Mouse (Mus musculus): ENCODE measurements at regions not wholly inside any gene's neighbourhood (a gene's known extent, or its start where the extent isn't known, plus 50 kb on each side); places are given as distances from the start of the nearest gene placed in this dataset.

GRCm38 (mm10) chr6:143287322-143287721, 120.3 kb downstream of the Etnk1 start:
- no peak for DNase-seq (ENCODE audit: low spot score in 2 of 2)

- no peak for DNase-seq (ENCODE audit: low spot score in 2 of 2)
Observed at GRCm38 (mm10) chr6:143288491-143289130, 121.6 kb downstream of the Etnk1 start.

DNA sequence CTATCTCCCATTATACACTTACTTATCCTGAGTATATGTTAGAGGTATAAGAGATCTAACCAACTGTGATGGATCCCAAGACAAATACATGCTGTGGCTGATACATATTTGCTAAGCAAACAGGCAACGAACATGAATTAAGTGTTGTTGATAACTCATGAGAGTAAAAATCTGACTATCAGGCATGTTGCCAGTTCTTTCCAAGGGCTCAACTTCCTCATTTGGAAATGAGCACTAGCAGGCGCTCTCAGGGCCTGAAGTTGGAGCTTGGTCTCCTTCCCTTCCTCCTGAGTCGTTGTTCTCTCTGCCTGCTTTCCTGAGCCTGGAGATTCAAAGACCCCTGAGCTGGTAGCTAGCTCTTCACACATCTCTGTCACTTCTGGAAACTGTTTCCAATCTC, 126.6 kb downstream of the Etnk1 start:
- DNase-seq (ENCODE audit: low spot score in 2 of 2) = no peak

DNA sequence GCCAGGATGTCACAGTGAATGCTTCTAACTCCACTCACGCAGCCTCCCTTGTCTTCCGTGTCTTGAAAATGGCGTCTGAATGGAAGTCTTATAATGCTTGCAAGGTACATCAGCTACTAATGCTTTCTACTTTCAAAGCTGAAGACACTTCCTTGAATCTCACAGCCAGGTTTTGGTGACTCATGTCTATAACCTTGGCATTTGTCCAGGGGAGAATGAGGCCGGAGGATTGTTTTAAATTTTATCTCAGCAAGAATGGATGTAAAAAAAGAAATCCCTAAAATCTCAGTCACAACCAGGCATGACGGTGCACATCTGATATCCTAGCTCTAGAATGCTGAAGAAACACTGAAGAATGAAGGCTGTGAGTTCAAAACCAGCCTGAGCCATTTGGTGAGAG, 131.4 kb downstream of the Etnk1 start:
- DNase-seq (ENCODE audit: low spot score in 2 of 2) = no peak

DNA sequence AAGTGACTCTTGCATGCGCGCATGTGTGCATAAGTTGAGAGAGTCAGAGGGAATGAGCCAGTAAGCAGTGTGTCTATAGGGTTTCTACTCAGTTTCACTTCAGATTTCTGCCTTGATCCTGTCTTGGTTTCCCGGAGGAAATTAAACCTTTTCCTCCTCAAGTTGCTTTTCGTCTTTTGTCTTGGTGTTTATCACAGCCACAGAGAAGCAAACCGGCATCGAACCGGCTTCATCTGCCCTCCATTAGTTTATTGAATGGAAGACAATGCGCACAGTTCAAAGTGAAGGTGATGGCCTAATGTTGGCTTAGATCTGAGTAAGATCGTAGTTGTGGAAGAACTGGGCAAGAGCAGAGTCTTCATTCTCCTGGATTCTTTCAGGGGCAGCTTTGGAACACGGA, 134.4 kb downstream of the Etnk1 start:
- DNase-seq (ENCODE audit: low spot score in 2 of 2) = no peak

DNA sequence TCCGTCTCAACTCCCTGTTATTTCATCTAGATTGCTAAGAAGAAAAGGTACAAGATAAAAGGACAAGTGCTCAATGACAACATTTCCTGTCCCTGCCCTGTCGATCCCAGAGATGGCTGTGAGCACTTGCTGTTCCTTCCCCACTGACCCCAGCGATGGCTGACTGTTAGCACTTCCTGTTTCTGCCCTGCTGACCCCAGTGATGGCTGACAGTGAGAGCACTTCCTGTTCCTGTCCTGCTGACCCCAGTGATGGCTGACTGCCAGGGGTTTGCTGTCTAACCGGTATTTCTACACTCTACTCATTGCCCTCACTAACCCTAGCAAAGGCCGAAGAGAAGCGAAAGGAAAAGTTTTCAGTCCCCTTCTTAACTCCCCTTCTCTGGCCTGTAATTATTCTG, 140.3 kb downstream of the Etnk1 start:
- no peak for DNase-seq (ENCODE audit: low spot score in 2 of 2)

GRCm38 (mm10) chr6:143315859-143316258, 148.8 kb downstream of the Etnk1 start:
- no peak for DNase-seq (ENCODE audit: low spot score in 2 of 2)

DNA sequence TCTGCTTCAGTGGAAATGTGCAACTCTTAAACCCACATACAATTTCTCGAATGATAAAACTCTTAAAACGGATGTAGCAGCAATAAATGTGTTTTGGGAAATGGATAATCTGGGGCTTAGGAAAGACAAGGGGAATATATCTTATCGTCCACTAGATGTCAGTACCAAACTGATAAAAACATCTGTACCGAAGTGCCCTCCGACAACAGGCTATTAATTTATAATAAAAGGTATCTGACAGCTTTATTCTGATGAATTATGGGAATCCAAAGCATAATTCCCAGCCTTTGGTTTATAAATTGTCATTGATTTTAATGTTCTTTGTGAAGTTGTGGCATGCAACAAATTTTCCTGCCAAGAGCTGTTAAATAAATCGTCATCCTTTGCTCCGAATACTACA, 153.4 kb downstream of the Etnk1 start:
- DNase-seq (ENCODE audit: low spot score in 2 of 2) = no peak

GRCm38 (mm10) chr6:143324636-143325035, 157.6 kb downstream of the Etnk1 start:
- DNase-seq (ENCODE audit: low spot score in 2 of 2) = no peak

DNA sequence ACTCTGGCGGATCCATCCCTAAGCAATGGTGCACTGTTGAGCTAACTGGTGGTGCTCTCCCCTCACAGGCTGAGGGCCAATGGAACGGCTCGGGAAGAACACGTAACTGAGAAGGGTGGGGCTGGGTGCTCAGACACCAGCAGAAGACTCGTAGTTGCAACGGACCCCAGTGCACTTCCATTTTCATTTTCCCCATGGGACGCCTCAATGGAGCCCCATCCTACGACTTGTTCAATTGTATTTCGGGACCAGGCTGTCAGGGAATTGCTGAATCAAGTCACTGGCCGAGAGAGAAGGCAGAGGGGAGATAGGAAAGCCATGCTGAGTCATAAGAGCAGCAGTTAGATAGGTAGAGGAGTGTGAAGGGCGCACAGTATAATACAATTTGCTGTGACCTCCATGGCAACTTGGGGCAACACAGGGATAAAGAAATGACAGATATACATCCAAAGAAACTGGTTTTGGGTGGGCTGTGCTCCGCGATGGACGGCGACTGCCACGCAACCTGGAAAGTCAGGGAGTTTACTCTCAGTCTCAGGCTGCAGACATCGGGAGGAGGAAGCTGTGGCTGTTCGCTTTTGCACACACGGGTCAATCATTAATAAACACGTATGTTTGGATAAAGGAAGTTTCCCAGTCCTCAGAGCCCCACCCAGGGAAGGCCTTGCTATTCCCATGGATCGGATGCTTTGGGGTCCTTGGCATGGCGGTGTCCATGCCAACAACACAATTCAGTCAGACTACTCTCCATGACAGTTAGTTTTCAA, 160.1 kb downstream of the Etnk1 start:
- DNase-seq (ENCODE audit: low spot score in 2 of 2) = peak; percentile 25 to 42

GRCm38 (mm10) chr6:143327788-143328187, 160.8 kb downstream of the Etnk1 start:
- DNase-seq (ENCODE audit: low spot score in 2 of 2) = no peak

- DNase-seq (ENCODE audit: low spot score in 2 of 2) = no peak
Observed at GRCm38 (mm10) chr6:143328202-143328601, 161.2 kb downstream of the Etnk1 start.

GRCm38 (mm10) chr6:143329096-143329495, 162.1 kb downstream of the Etnk1 start:
- DNase-seq (ENCODE audit: low spot score in 2 of 2) = no peak

DNA sequence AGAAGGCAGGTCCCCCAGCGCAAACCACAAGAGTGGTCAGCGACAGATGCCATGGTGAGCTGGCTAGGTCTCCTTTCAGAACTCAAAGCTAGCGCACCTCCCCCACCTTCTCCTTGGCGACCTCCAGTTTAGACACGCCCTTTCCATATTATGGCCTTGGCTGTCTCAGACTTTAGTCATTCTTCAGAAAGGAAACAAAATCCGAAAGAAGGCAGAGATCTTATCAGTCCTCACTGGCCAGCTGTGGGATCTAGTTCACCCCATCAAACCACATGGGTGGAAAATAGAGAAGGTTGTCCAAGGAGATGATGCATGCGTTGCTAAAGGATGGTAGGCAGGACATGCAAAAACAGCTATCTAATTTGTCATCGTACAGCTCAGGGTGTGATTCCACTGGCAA, 166.5 kb downstream of the Etnk1 start:
- no peak for DNase-seq (ENCODE audit: low spot score in 2 of 2)

DNA sequence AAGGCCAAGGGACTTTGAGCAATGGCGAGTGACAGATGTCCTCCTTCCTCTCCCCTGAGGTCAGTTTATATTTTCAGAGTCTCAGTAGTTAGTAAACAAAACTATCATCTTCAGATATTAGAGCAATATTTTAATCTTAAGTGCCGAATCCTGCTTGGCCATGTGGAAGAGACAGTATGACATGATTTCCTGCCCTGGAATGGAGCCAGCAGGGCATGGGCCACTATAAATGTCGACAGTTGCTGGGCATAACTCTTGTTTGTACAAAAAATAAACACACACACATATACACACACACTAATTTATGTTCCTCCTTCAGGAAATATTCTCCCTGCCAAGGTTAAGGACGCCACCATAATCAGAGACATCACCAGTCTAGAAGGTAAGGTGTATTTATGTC, 169.6 kb downstream of the Etnk1 start:
- DNase-seq (ENCODE audit: low spot score in 2 of 2) = no peak

DNA sequence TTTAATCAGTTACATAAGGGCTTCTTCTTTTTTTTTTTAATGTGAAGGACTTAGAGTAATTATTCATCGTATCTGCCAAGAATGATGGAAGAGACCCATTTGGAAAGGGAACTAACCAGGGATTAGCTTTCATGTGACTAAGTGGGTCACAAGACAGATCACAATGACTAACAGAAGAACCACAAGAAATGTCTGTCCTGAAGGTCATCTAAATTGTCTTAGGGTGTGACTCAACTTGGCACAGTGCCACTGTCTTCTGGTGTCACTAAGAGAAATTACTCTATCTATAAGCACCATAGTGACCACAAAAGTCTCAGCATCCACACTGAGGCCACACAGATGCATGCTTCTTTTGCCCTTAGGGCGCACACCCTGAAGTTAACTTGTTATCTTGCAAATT, 182.0 kb downstream of the Etnk1 start:
- DNase-seq (ENCODE audit: low spot score in 2 of 2) = no peak

- DNase-seq (ENCODE audit: low spot score in 2 of 2) = no peak
Observed at GRCm38 (mm10) chr6:143359320-143360032, 192.5 kb downstream of the Etnk1 start.

- DNase-seq (ENCODE audit: low spot score in 2 of 2) = no peak
Observed at GRCm38 (mm10) chr6:143361149-143361725, 194.2 kb downstream of the Etnk1 start.

DNA sequence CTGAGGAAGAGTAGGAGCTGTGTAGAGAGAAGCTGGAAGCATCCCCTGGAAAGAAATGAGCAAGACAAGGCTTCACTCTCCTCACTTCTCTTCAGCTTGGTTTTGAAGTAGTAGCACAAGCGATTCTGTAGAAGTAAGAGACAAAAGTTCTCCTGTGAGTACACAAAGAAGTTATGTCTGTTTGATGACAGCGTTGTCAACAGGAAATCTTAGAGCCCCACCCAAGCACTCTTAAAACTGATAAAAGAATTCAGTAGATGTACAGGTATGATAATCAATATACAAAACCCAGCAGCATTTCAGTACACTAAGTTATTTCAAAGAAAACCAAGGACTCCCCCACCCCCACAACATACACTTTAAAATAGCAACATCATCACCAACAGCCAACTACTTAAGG, 194.9 kb downstream of the Etnk1 start:
- DNase-seq (ENCODE audit: low spot score in 2 of 2) = no peak

DNA sequence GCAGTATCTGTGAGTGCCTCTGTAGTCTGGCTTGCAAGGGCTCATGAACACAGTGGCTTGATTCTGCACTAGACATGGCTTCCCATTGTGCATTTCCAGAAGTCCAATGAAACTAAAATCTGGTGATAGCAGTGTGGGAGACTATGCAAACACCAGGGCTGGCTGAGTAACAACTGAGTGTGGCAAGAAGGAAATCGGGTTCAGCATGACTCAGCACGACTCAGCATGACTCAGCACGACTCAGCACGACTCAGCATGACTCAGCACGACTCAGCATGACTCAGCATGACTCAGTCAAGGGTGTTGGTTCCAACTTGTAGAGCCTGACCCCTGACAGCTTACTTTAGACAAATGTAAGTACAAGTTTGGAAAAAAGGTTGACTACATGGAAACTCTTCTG, 198.8 kb downstream of the Etnk1 start:
- DNase-seq (ENCODE audit: low spot score in 2 of 2) = no peak

DNA sequence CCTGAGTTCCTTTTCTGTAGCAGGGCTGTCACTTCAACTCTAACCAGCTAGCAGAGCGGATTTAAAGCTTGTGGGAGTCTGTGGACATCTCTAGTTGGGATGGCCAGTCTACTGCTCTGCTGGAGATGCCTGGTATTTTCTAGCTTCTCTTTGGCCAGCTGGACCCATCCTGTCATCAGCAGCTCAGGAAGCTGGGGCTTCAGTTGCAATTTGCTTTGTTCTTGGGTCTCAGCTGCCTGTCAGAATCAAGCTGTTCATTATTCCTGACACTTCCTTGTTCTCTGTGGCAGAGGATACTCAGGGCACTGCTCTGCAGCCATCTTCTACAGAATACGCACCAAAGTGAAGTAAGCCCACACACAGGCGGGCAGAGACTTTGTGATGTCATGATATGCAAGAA, 200.8 kb downstream of the Etnk1 start:
- DNase-seq (ENCODE audit: low spot score in 2 of 2) = no peak

DNA sequence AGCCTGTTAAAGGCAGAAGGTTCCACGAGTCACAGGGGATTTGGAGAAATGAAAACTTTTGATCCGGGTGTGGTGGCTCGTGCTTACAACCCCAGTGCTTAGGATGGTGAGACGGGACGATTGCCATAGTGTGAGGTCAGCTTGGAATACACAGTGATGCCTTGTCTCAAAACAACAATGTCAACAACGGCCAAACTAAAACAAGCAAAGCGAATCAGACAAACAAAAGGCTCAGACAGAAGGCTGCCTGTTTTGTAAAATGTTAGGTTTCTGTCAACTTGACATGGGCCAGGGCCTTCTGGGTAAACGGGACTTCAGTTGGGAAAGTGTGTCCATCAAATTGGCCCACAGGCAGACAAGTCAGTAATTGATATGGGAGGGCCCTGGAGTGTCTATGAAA, 201.6 kb downstream of the Etnk1 start:
- DNase-seq (ENCODE audit: low spot score in 2 of 2) = no peak

DNA sequence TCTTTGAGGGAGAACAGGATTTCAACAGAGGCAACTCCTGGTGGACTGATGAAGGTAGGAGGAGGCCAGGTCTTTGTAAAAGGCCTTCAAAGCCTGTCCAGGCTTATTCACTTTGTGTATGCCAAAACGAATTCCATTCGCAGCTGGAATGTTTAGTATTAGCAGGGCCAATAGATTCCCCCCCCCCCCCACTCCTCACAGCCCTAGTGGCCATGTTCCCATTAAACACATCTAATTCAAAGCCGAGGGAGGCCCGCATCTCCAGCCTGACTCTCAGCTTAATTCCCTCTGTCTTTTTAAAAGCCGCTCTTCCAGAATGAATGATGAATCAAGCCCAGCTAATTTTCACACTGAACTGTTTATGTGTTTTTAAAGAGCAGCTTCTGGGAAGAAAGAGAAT, 205.5 kb downstream of the Etnk1 start:
- DNase-seq (ENCODE audit: low spot score in 2 of 2) = no peak
